Mouse (Mus musculus): ENCODE measurements around the gene Narf.

GRCm38 (mm10) chr11:121236564-121237344, at the start of gene Narf:
- TF ChIP-seq POLR2A (IDR thresholded peaks at IDR 0.05; ENCODE audit: low read depth, low read length), result peak; percentile 81
- TF ChIP-seq CTCF (IDR thresholded peaks at IDR 0.05; ENCODE audit: extremely low read depth, insufficient read depth, insufficient read length, insufficient replicate concordance), result peak; percentile 49; the same call in 1 of the 2 replicates

All from spleen, adult 2 months (tissue).